ENCODE assay signal across 27 mouse cellular contexts in genomic region chr19:58424928-58425327, GRCm38 (mm10). TPM values are rescaled to one million over a fixed set of nuclear protein-coding genes. Genes with fewer than 3 reads are reported as not detected.
"Had no signal": no experiment of that assay in that cellular context is flagged by ENCODE, and none has a peak within 500 bp of the region (broad histone marks: within the 10 kb centered on the region; RNA-seq: fewer than 3 reads in every experiment).

No protein-coding gene starts in this region.

- H3K4me3 ChIP-seq: embryonic facial prominence, embryonic 10.5 days; embryonic facial prominence, embryonic 12.5 days; embryonic facial prominence, embryonic 13.5 days; embryonic facial prominence, embryonic 15.5 days; erythroblast, embryonic 14.5 days; forebrain, embryonic 10.5 days; forebrain, embryonic 12.5 days; forebrain, embryonic 13.5 days; forebrain, embryonic 15.5 days; gastrocnemius, adult 2 months; heart, adult 2 months had no signal

- H3K9me3 ChIP-seq: embryonic facial prominence, embryonic 10.5 days; embryonic facial prominence, embryonic 12.5 days; embryonic facial prominence, embryonic 15.5 days; forebrain, embryonic 10.5 days; forebrain, embryonic 12.5 days; forebrain, embryonic 15.5 days had no signal

- H3K9ac ChIP-seq: embryonic facial prominence, embryonic 12.5 days; embryonic facial prominence, embryonic 13.5 days; embryonic facial prominence, embryonic 15.5 days; forebrain, embryonic 12.5 days; forebrain, embryonic 13.5 days; forebrain, embryonic 15.5 days; forebrain, postnatal 0 days had no signal

- H3K4me2 ChIP-seq: embryonic facial prominence, embryonic 12.5 days; embryonic facial prominence, embryonic 13.5 days; embryonic facial prominence, embryonic 15.5 days; forebrain, embryonic 12.5 days; forebrain, embryonic 13.5 days; forebrain, embryonic 15.5 days had no signal

- ATAC-seq: forebrain, embryonic 13.5 days; forebrain, embryonic 14.5 days; forebrain, embryonic 15.5 days; forebrain, embryonic 16.5 days had no signal

- DNase-seq: cerebellum, adult 9-10 months; cerebellum, adult 9-11 months; cerebellum, postnatal 10 days; cerebellum, postnatal 14 days; cerebellum, postnatal 25 days; cerebellum, postnatal 36 days; embryo, embryonic 11 days; forebrain, postnatal 0 days; gastrocnemius, adult 2 months; gastrocnemius, postnatal 10 days; gastrocnemius, postnatal 14 days; gastrocnemius, postnatal 25 days; gastrocnemius, postnatal 36 days; heart, adult 18-20 months had no signal

- H3K4me1 ChIP-seq: forebrain, embryonic 12.5 days; forebrain, embryonic 13.5 days; forebrain, embryonic 15.5 days had no signal

- H3K27ac ChIP-seq: embryonic facial prominence, embryonic 10.5 days; embryonic facial prominence, embryonic 12.5 days; embryonic facial prominence, embryonic 13.5 days; embryonic facial prominence, embryonic 15.5 days; forebrain, embryonic 10.5 days; forebrain, embryonic 12.5 days; forebrain, embryonic 13.5 days; forebrain, embryonic 15.5 days; gastrocnemius, adult 2 months; heart, adult 2 months had no signal

- H3K36me3 ChIP-seq: embryonic facial prominence, embryonic 10.5 days; embryonic facial prominence, embryonic 12.5 days; embryonic facial prominence, embryonic 13.5 days; embryonic facial prominence, embryonic 15.5 days; forebrain, embryonic 10.5 days; forebrain, embryonic 12.5 days; forebrain, embryonic 15.5 days had no signal

- H3K27me3 ChIP-seq: embryonic facial prominence, embryonic 12.5 days; embryonic facial prominence, embryonic 13.5 days; embryonic facial prominence, embryonic 15.5 days; forebrain, embryonic 12.5 days; forebrain, embryonic 13.5 days; forebrain, embryonic 15.5 days had no signal

RNA-seq across cellular contexts. Expression of gene Gfra1, which starts 30.8 kb away (rescaled TPM):
- total RNA-seq: granulocyte monocyte progenitor cell, adult 5-6 weeks had no signal
- polyA plus RNA-seq: erythroblast, embryonic 14.5 days had no signal
